Mouse (Mus musculus) G1E-ER4 (cell line): Measurements from ENCODE around the gene Phf24. TPM values are rescaled to one million over a fixed set of nuclear protein-coding genes. Genes with fewer than 3 reads are reported as not detected.

ENCODE experiments used
- GATA1 ChIP-seq: IDR thresholded peaks from one replicate; pipeline ENCODE4 v1.8.0; 2012; ENCODE audit warnings: low read length, inconsistent platforms
- polyA plus RNA-seq: library from polyadenylated mRNA; stranded (reverse); fragments of >175 nt; gene quantifications from 2 replicates; pipeline ENCODE4 v1.2.3, GENCODE M21; 2012

The Phf24 gene
- polyA plus RNA-seq, 1 experiment, result 0.04 TPM

DNA sequence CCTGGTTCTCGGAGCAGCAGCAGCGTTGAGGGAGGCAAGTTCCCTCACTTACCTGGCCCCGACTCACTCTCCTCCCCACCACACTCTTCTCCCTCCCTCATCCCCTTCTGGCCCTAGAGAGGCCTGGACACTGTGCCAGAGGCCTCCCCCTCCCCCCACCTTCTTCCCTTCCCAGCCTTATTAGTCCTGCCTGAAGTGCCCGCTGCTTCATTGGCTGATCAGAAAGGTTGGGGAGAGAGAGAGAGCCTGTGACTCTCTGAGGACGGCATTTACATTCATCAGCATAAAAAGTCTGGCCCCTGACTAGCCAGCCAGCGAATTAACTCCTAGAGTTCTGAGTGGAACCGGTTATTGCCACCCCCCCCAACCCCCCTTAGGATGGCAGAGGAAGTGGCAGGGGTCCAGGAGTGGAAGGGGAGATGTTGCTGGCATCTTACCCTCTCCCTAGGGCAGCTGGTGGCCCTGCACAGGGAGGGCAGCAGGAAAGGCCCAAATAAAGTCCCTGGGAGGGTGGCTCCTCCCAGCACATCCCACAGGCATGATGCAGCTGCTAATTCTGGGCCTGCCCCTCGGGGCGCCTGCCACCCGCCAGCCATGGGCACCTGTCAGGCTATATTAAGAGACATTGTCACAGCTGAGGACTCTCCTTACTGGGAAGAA is 37.1 kb downstream of the Phf24 start:
- no peak for TF ChIP-seq GATA1

DNA sequence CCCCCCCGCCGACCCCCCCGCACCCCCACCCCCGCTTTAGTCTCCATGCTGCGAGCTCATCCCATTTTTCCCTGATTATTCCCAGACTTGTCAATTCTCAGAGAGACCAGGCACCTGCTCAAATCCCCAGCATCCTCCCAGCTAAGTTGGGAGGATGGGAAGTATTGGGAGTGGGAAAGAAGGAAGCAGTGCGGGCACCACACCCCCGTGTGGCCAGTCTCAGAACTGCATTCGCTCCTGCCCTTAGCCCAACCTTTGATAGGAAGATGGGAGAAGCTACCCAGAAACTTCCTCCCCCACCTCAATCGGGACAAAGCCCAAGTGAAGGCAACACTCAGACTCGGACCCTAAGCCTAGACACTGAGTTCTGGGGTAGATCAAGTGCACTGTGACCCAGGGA is 37.8 kb downstream of the Phf24 start:
- no peak for TF ChIP-seq GATA1

DNA sequence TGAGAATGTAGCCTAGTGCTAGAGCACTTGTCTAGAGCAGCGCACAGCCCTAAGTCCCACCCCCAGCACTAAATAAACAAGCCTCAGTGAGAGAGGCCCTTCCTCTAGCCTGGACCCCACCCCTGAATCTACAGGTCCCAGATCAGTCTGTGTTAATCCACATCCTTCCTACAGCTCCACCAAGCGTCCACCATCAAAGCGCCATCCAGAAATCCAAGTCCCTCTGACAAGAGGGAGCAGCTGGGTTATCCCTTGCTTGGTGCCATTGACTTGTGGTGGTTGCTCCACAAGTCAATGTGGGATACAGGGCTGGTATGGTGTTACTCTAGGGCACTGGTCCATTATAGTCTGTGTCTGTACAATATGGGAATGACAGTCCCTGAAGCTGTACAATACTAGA is 38.7 kb downstream of the Phf24 start:
- no peak for TF ChIP-seq GATA1

DNA sequence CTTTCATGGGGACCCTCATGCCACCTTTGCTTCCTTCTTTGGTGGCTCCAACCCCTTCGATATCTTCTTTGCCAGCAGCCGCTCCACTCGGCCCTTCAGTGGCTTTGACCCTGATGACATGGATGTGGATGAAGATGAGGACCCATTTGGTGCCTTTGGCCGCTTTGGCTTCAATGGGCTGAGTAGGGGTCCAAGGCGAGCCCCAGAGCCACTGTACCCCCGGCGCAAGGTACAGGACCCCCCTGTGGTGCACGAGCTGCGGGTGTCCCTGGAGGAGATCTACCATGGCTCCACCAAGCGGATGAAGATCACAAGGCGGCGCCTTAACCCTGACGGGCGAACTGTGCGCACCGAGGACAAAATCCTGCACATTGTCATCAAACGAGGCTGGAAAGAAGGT is 40.1 kb downstream of the Phf24 start:
- no peak for TF ChIP-seq GATA1

DNA sequence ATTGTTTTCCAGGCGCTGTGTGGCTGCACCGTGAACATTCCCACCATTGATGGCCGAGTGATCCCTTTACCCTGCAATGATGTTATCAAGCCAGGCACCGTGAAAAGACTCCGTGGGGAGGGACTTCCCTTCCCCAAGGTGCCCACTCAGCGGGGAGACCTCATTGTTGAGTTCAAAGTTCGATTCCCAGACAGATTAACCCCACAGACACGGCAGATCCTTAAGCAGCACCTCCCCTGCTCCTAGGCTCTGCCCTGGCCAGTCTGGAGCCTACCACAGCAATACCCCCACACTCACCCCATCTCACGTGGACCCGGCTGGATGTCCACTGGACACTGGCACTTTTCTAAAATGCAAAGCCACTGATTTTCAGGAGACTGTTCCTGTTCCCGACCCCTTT is 40.8 kb downstream of the Phf24 start:
- no peak for TF ChIP-seq GATA1

DNA sequence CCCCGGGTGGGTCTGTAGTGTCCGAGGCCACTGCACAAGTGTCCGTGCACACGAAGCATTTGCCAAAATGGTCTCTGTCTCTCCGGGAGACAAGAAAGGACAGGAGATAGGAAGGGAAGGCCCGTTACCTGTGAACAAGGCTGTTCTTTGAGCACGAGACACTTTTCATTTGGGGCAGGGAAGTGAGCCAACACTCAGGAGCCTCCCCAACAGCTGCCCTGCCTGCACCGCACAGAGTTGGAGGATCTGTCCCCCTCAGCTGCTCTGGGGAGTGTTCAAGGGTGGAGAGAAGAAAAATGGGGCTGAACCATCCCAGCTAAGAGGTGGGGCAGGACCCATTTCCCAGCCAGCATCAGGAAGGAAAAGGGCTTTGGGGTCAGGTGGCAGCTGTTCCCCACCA is 41.5 kb downstream of the Phf24 start:
- TF ChIP-seq GATA1, result no peak

DNA sequence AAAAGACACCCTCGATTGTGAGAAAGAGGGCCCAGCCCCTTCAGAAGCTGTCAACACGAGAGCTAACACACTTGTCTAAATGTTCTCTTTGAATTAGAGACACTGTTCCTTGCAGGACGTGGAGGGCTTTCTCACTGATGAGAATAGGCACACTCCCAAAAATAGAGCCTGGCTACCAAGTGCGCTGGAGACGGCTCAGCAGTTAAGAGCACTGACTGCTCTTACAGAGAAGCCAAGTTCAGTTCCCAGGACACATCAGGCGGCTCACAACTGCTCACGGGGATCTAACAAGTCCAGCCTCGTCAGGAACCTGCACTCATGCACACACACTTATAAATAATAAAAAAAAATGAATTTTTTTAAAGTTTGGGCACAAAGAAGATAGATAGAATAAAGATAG is 42.5 kb downstream of the Phf24 start:
- no peak for TF ChIP-seq GATA1

DNA sequence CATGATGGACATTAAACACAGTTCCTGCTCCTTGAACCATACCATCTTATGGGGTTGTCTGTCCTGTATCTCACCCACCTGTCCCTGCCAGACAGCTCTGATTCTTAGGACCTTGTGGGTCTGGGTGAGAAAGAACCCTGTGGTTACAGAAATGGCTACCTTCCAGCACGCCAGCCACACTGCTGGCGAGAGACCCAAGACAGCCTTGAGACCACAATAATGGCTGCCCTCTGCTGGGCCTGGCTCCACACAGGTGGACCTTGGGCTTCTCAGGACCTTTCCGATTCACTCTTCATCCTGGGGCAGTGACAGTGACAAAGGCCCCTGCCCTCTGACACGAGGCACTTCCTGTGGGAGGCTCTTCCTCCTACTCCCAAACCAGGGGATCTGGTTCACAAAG is 42.9 kb downstream of the Phf24 start:
- TF ChIP-seq GATA1, result no peak

DNA sequence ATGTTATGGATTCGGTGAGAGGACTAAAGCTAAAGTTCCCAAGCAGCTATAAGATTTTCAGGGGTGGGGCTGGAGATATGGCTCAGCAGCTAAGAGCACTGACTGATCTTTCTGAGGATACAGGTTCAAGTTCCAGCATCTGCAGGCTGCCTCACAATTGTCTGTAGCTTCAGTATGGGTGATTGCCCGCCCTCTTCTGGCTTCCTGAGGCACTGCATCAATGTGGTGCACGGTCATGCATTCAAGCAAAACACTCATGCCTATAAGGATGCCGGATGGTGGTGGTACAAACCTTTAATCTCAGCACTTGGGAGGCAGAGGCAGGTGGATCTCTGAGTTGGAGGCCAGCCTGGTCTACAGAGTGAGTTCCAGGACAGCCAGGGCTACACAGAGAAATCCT is 45.1 kb downstream of the Phf24 start:
- no peak for TF ChIP-seq GATA1

DNA sequence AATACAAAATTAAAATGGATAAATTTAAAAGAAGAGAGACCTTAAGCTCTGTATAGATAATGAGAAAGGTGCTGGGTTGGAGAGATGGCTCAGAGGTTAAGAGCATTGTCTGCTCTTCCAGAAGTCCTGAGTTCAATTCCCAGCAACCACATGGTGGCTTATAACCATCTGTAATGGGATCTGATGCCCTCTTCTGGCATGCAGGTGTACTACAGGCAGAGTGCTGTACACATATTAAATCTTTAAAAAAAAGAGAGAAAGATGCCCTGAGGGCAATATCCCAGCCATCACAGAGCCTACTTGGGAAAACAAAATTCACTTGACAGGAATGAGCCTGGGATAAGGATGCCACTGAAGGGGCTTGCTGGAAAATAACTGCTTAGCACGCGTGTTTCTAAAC is 47.0 kb downstream of the Phf24 start:
- TF ChIP-seq GATA1, result no peak

DNA sequence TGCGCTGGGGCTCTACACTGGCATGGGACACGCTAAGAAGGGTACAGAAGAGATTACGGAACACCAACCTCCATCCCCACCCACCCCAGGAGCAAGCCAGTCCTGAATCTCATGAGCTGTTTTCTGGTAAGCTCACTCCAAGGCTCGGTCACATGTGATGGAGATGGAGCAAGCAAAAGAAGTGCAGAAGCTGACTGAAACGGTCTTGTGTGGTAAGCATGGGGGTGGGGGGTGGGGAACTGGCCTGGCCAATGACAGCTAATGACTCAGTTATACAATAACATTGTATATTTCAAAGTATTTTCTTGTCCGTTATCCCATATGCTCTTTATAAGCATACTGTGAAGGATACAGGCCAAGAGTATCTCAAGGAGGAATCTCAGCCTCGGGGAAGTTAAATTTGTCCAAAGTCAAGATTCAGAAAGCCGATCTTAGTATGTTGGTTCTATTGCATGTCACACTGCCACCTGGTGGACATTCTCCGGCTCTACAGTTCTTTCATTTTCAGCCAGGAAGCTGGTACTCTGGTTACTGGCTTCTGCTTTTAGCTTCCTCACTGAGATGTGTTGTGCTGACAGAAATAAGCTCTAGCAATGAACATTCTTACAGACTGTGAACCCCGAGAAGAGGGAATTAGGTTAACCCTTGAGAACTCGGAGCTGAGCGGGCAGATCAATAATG is 48.7 kb downstream of the Phf24 start:
- TF ChIP-seq GATA1, result no peak

DNA sequence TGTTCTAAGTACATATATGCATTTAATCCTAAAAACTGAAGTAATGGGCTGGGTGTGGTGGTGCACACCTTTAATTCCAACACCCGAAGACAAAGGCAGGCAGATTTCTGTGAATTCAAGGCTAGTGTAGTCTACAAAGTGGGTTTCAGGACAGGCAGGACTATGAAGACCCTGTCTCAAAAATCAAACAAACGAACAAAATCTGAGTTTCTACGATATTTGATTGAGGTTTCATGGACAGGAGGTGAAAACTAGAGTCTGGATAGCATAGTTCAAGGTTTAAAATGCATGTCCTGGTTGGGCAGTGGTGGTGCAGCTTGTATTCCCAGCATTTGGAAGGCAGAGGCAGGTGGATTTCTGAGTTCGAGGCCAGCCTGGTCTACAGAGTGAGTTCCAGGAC is 52.8 kb downstream of the Phf24 start, which contains the start of gene 1700022I11Rik:
1700022I11Rik (plus strand) TSS at position 301 of the 400 bp plus-strand sequence.
- no peak for TF ChIP-seq GATA1

DNA sequence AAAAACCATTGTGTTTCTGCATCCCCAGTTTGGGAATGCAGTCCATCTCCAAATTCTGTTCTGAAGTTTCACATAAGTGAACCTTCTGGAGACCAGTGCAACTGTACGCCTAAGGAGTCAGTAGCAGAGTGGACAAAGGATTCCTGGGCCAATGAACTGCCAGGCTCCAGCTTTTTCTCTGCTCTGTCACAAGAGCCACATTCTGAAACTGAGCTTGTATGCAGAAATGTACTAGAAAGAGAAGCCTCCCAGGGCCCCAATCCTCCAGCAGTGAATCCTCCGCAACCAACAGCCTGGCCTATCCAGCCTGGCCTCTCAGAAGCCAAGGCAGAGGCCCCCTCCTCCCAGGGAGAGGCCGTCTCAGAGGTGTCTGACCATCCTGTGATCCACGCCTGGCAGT is 56.5 kb downstream of the Phf24 start:
- TF ChIP-seq GATA1, result no peak

DNA sequence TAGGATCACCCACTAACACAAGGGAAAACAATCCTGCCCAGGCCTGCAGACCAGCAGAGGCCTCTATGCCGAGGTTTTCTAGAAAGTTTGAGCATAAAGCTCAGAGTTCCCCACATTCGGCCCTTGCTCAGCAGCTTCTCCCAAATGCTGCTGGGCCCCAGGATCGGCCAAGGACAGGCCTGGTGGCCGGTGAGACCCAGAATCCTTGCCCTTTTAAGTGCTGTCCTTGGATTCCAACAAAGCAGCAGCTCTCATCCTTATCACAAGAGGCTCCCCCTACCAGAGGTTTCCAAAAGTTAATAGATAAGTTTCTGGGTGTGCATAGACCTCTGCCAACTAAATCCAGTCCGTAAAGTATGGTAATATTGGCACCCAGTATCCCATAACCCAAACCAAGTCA is 57.4 kb downstream of the Phf24 start:
- TF ChIP-seq GATA1, result no peak

DNA sequence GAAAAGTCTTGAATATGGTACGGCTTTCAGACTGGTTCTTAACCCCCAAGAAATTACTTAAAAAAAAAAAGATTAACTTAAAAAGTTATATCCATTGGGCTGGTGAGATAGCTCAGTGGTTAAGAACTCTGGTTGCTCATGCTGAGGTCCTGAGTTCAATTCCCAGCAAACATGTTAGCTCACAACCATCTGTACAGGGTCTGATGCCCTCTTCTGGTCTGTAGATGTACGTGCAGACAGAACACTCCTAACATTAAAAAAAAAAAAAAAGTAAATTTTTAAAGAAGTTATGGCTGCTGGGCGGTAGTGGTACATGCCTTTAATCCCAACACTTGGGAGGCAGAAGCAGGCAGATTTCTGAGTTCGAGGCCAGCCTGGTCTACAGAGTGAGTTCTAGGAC is 61.6 kb downstream of the Phf24 start:
- TF ChIP-seq GATA1, result no peak

DNA sequence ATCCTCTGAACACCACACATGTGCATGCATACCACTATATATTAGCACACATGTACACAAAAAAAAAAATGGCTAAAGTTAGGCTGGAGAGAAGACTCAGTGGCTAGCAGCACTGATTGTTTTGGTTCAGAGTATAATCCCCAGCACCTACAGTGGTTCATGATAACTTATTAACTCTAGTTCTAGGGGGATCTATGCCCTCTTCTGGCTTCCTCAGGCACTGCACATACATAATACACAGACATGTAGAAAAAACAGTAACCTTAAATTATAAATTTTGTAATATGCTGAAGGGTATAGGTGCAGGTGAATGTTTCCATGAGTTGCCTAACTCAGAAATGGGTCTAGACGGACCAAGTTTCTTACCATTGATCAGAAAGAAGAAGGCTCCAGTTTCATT is 71.8 kb downstream of the Phf24 start:
- TF ChIP-seq GATA1, result no peak

Other genes starting within 250 kb of the Phf24 start
- gene 4930578G10Rik, start 181.1 kb upstream of the Phf24 start, polyA plus RNA-seq, result not detected in 2 replicates
- gene Ccl19, start 160.1 kb upstream of the Phf24 start, polyA plus RNA-seq, result not detected in 2 replicates
- not detected in 2 replicates for gene Ccl21a, start 142.7 kb upstream of the Phf24 start, polyA plus RNA-seq
- 0.02 and 0.05 TPM in 2 replicates for gene Fam205a1, start 62.8 kb upstream of the Phf24 start, polyA plus RNA-seq
- gene Gm12394, start 59.9 kb upstream of the Phf24 start, polyA plus RNA-seq, result 0.02 TPM in 1 of 2 replicates, not detected in the other
- gene Fam205c, start 42.4 kb upstream of the Phf24 start, polyA plus RNA-seq, result not detected in 2 replicates
- 0.63 and 0.84 TPM in 2 replicates for gene Dnajb5, start 33.2 kb downstream of the Phf24 start, polyA plus RNA-seq
- not detected in 2 replicates for gene 1700022I11Rik, start 52.9 kb downstream of the Phf24 start, polyA plus RNA-seq
- gene Vcp, start 83.8 kb downstream of the Phf24 start, polyA plus RNA-seq, result 276 and 427 TPM in 2 replicates
- 5.6 and 8.7 TPM in 2 replicates for gene Fancg, start 93.8 kb downstream of the Phf24 start, polyA plus RNA-seq
- 8.1 and 14.8 TPM in 2 replicates for gene Pigo, start 109.2 kb downstream of the Phf24 start, polyA plus RNA-seq
- 193 and 244 TPM in 2 replicates for gene Stoml2, start 115.0 kb downstream of the Phf24 start, polyA plus RNA-seq
- 13.8 and 15.6 TPM in 2 replicates for gene Fam214b, start 129.6 kb downstream of the Phf24 start, polyA plus RNA-seq
- 0.16 TPM in 1 of 2 replicates, not detected in the other for gene Unc13b, start 142.3 kb downstream of the Phf24 start, polyA plus RNA-seq